Mouse (Mus musculus) adipocyte (in vitro differentiated cells): ENCODE data around the gene Gm27029.
"Not testable (repeated sequence)": the region's sequence is repeated elsewhere in the genome, so short reads cannot be mapped to it uniquely, and the experiment has no call there.

Experiments
- DNase-seq: peaks from one replicate; pipeline ENCODE4 v3.0.0-alpha.2; 2016; ENCODE audit warnings: low spot score

Gm27029 gene

DNA sequence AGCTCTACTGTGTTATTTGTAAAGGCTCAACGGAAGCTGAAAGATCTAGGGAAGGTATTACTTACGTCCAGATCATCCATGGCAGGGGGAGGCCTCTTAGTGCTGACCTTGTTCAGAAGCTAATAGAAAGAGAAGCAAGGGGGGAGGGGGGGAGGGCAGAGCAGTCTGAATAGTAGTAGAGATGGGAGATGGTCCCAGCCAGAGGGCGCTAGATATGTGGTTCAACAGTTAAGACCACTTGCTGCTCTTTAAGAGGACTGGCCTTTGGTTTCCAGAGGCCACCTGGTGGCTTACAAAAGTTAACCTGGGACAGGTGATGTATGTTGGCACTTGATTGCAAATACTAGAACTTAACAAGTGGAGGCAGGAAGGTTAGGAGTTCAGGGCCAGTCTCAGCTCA is 5.0 kb downstream of the Gm27029 start:
- DNase-seq: no peak

GRCm38 (mm10) chr11:101418991-101419390 is 5.6 kb downstream of the Gm27029 start:
- no peak for DNase-seq

DNA sequence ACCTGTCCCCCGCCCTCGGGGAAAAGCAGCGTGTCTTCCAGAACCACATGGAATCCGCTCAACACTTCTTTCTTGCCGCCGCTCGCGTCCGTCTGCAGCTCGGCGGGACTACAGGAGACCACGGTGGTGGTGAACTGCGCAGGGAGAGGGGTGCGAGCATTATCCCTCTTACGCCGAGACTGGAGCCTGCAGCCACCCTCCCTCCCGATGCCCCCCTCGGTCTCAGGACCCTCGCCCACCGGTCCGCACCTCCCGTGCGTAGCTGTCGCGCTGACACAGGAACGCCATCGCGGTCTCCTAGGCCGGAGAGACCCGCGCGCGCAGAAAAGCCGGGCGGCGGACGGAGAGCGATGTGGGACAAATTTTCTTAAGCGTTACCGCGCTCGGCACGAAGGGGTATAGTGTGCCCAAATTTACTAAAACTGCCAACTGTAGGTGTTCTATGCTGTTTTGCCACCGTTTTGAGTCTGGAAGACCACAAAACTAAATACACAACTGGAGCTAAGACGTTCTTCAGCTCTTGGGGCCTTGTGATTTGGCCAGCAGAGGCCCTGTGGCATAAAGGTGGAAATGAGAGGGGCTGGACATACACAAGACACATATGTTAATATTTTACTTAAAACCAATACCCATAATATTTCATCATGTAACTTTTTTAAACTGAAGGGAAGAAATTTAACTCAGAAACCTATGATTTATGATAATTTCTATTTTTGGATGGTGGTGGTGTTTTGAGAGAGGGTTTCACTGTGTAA is 7.3 kb downstream of the Gm27029 start, which contains the start of gene Aarsd1:
TSS of gene Aarsd1 (minus strand) at position 515 of the 755 bp plus-strand sequence.
- peak; percentile 75 for DNase-seq

DNA sequence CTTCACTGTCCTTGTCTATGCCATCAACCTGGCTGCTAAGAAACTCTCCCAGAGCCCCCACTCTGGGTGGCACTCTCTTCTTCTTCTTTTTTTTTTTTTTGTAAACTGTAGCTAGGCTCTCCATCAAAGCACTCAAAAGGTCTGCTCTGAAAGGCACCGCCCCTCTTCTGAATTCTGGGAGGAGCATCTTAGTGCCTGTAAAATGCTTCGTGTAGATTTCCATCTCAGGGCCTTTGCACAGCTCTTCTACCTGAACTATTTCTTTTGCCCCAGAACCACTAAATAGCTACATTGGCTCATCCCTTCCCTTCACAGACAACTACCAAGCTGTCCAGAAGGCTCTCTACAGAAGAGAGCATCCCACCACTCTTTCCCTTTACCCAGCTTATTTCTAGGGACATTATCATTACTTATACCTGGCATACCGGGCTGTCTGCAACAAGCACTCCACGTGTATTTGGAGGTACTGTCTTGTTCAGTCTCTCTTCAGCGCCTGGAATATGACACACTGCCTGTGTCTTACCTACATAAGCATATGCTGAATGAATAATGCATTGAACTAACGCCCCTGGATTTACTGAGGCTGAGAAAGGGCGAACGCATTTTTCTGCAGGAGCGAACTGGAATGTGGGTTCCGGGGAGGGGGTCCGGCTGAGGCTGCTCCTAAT is 8.0 kb downstream of the Gm27029 start:
- DNase-seq: peak; percentile 62

DNA sequence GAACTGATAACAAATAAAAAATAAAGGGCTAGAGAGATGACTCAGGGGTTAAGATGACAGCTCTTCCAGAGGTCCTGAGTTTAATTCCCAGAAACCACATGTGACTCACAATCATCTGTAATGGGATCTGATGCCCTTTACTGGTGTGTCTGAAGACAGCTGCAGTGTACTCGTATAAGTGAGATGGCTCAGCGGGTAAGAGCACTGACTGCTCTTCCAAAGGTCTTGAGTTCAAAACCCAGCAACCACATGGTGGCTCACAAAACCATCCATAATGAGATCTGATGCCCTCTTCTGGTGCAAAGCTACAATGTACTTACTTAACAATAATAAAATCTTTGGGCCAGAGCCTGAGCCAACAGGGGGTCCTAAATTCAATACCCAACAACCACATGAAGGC is 9.3 kb downstream of the Gm27029 start:
- peak; percentile 36 for DNase-seq

DNA sequence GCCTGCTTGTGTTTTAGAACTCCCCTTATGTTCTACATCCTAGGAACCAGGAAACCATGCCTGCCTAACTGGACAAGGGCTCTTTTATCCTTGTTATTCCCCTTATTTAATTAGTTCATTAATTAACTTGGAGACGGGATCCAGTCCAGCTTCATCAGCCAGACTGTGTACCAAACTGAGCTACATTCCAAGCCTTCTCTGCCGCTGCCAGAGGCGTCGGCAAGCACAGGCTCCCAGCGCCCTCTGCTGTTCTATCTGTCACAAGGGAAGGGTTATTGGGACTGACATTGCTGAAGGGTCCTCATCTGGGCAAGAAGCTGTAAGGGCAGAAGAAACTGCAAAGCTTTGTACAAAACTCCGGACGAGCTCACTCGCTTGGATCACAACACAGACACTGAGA is 29.5 kb downstream of the Gm27029 start:
- peak; percentile 94 for DNase-seq

- no peak for DNase-seq
Measured at GRCm38 (mm10) chr11:101381817-101382216, 42.8 kb downstream of the Gm27029 start.

DNA sequence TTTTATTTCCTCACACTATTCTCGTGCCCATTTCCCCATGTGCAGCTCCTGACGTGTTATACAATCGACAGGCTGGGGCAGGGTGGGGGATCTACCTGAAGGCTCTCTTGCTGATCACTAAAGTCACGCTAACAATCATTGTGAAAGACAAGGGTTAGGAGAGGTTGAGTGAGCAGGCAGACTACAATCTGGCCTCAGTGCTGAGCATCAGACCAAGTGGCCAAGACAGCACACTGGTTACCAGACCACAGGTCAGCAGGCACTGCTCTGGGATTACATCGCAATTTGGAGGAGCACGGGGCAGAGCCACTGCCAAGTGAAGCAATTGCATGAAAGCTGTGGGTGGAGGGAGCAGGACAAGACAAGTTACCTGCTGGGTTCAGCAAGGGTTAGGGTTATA is 45.7 kb downstream of the Gm27029 start:
- peak; percentile 97 for DNase-seq

- not testable (repeated sequence) for DNase-seq
Measured at GRCm38 (mm10) chr11:101378196-101378595, 46.4 kb downstream of the Gm27029 start.

DNA sequence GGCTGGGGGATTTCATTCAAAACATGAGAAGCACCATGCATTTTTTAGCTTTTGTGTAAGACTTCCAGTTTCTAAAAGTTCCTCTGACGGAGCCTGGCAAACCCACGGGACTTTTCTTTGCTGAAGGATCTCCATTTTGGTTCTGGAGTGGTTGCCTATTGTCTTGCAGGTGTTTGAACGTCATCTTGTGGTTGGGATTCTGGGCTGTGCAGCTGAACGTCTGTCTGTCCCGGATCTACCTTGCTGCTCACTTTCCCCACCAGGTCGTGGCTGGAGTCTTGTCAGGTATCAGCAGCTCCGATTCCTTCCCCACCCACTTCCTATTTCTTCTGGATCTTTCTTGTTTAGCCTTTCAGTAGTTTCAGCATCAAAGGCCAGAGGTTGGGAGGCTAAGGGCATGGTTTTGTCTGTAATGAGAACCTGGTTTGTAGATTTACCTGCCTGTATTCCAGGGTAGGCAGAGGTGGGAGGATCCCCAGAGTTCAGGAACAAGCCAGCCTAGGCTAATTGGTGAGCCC is 50.1 kb downstream of the Gm27029 start:
- no peak for DNase-seq

- DNase-seq: no peak
Measured at GRCm38 (mm10) chr11:101370141-101370540, 54.5 kb downstream of the Gm27029 start.

- DNase-seq: no peak
Measured at GRCm38 (mm10) chr11:101367326-101367935, 57.2 kb downstream of the Gm27029 start, which contains the start of gene G6pc. Gene G6pc, plus strand, starts transcription at chr11:101367561.

- DNase-seq: peak; percentile 66
Measured at GRCm38 (mm10) chr11:101364531-101364931, 60.1 kb downstream of the Gm27029 start.

DNA sequence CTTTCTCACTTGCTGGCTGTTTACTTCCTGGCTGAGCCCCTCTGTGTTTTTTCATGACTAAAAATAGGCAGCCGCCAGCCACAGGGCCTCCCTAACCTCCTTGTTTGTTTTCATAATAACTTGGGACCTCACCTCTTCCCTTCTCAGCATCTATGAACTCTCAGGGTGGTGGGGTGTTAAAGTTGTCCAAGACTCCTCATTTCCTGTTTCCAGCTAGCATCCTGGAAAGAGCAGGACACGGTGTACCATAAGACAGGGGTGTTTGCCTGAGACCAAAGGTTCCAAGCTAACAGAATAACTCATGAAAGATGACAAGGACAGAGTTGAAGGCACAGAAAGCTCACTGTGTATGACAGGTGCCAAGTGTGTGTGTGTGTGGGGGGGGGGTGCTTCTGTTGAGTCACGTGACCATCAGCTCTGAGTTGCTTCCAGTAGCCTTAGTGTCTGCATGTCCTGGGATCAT is 63.9 kb downstream of the Gm27029 start:
- DNase-seq: peak; percentile 85

GRCm38 (mm10) chr11:101359776-101360175 is 64.8 kb downstream of the Gm27029 start:
- no peak for DNase-seq

DNA sequence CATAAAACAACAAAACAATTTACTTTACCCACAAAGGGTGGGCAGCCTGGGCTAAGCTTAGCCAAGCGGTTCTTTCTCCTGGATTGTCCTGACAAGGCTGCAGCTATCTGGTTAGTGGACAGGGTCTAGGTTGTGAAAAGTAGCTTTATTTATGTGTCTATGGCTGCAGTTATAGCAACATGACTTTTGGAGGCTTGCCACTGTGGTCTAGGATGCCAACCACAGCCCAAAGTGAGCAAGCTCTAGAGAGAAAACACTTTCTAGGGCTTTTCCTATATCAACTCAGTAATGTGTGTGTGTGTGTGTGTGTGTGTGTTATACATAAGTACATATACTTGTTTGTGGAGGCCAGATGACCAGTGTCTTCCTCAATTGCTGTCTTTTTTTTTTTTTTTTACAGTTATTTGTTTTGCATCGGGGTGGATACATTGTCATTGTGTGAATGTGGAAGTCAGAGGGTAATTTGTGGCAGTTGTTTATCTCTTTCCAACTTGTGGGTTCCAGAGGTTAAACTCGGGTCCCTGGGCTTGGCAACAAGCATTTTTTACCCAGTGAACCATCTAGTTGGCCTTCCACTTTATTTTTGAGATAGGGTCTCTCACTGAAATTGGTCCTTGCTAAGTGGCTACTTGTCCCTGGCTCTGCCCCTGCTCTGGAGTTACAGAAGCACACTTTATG is 67.0 kb downstream of the Gm27029 start:
- peak; percentile 86 for DNase-seq
